Mouse (Mus musculus) adrenal gland, postnatal 10 days (tissue): ENCODE results near the gene Dnajb1. TPM values are rescaled to one million over a fixed set of nuclear protein-coding genes. Genes with fewer than 3 reads are reported as not detected.
A peak's percentile ranks its signal among the peaks of the same experiment; 100 is the strongest.
"Not testable (repeated sequence)": the region's sequence is repeated elsewhere in the genome, so short reads cannot be mapped to it uniquely, and the experiment has no call there.

Experiments
- DNase-seq: peaks from one replicate; pipeline ENCODE4 v3.0.0; 2021; ENCODE audit warnings: mixed read lengths
- long read RNA-seq, 2 experiments: library from polyadenylated mRNA; stranded (forward); transcript quantifications; one replicate each; pipeline ENCODE4 v2.0.0; 2021
- total RNA-seq, 2 experiments: library from RNA; stranded (reverse); gene quantifications; 2 replicates each; pipeline ENCODE4 v1.2.3; 2021

The Dnajb1 gene
- 10 to 100 TPM; 24.7 to 28.8 TPM for total RNA-seq
- long read RNA-seq, experiment 1, transcript Dnajb1-201 (3 exons, 2,996 nt) = major isoform, 65 of 76 reads
- long read RNA-seq, experiment 1, partial matches to known transcripts = 0 of 76 reads
- long read RNA-seq, experiment 1, other reads (novel, unspliced or antisense) = 11 of 76 reads
- long read RNA-seq, experiment 2, transcript Dnajb1-201 (3 exons, 2,996 nt) = major isoform, 41 of 46 reads
- long read RNA-seq, experiment 2, partial matches to known transcripts = 1 of 46 reads
- long read RNA-seq, experiment 2, other reads (novel, unspliced or antisense) = 4 of 46 reads

- peak; percentile 100 for DNase-seq
These were observed at the start of gene Dnajb1, which contains the start of gene Tecr for GRCm38 (mm10) chr8:83607661-83608397. Dnajb1 (plus strand) TSS chr8:83608193. Tecr (minus strand) TSS chr8:83607971.

- no peak for DNase-seq
These were observed 45.3 kb upstream of the Dnajb1 start for GRCm38 (mm10) chr8:83562669-83563068.

DNA sequence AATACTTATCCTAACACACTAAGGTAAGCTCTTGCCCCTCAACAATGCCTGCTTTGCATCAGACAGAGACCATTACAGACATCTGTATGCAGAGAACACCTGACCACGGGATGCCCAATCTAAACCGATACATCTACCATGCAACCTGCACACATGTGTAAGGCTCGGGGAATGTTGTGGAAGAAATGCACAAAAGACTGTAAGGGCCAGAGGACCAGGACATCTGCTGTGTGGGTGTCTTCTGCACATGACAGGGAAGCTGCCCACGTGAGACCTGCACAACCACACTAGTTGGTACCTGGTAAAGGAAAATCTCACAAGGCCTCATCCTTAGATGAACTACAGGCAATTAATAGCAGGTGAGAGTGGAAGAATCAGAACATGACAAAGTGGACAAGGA is 44.7 kb upstream of the Dnajb1 start:
- DNase-seq = no peak

DNA sequence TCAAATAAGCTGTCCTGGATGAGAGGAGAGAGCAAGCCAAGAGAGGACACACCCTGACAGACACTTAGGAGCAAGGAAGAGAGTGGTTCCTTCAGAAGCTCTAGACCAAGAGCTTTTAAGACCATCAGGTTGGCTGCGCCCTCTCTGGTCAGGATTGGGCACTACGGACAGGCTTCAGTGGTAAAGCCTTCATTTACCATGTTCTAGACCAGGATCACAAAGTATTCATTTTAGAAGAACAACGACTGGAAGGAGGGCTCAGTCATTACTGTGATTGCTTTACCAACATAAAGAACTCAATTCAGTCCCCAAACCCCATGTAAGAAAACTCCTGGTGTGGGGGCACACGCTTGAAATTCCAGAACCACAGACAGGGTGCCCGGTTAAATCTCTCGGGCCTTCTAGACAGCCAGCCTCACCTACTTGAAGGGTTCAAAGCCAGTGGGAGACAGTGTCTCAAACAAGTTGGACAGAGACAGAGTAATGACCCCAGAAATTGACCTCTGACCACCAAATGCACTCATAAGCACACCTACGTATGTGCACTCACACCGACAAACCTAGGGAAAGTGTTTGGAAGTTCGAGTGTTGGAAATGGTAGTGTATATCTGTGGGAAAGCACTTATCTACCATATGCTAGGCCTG is 42.1 kb upstream of the Dnajb1 start:
- peak; percentile 21 for DNase-seq

DNA sequence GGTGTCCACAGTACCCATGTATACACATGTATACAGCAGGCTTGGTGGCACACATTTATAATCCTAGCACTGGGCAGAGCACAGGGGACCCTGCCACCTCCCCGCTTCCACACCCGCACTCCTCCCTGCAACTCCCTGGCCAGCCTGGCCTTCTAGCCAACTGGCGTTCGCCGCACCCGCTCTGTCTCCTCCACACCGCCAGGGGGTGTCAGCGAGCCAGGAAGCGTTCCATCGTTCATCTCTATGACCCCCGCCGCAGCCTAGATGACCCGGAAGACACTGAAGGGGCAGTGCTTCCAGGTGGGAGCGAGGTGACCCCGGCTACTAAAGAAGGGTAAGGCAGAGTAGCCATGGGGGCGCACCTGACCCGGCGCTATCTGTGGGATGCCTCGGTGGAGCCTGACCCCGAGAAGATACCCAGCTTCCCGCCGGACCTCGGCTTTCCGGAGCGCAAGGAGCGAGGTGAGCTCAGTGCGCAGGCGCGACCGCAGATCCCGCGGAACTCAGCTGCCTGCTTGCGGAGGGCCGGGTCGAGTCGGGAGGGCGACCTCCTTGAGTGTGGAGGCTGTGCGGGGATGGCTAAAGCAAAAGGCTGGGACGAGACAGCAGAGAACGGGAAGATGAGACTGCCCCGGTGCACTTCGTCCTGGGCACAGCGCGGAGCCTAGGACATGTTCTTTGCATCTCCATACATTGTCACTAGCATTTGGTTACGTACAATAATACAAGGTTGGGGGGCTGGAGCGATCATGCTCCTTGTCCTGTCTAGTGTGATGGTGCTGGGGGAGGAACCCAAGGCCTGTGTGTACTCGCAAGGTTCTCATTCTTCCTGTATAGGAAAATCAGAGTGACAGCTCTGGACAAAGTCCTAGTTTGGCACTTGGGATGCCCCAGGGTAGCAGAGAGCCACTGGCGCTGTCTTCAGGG is 41.3 kb upstream of the Dnajb1 start, which contains the start of gene Ndufb7:
Ndufb7 (plus strand) TSS at position 203 of the 927 bp plus-strand sequence.
- DNase-seq = peak; percentile 98

GRCm38 (mm10) chr8:83567668-83568067 is 40.3 kb upstream of the Dnajb1 start:
- no peak for DNase-seq

DNA sequence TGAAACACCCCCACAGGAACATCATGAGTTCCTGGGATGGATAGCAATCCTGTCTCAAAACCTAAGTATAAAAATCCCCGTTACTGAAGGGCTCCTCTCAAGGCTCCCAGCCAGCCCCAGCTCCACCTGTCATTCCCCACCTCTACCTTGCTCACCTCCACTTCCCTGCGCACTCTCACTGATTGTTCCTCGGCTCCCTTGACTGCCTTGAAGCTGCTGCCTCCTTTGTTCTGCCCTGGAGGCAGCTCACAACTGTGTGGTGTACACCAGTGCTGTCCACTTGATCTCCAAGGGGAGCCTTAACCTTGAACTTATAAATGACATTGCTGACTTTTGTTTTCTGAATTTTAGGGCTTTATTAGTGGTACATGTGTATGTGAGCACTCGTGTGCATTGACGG is 39.9 kb upstream of the Dnajb1 start:
- no peak for DNase-seq

DNA sequence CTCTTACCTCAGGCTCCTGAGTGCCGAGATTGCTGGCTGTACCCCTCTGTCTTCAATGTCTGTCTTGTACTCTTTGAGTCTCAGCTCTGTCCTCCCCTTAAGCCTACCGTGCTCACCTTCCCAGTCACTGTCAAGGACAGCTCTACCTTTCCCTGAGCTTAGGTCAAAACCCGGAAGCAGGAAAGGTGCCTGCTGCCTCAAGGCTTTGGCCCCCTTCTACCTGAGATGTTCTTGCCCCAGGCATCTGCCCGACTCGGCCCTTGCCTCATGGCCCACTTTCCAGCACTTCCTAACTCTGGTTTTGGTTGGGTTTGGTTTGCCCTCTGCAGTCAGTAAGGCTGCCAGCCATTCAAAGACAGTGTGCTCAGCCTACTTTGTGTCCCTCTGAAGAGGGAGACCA is 39.2 kb upstream of the Dnajb1 start:
- DNase-seq = no peak

GRCm38 (mm10) chr8:83569165-83569564 is 38.8 kb upstream of the Dnajb1 start:
- no peak for DNase-seq

DNA sequence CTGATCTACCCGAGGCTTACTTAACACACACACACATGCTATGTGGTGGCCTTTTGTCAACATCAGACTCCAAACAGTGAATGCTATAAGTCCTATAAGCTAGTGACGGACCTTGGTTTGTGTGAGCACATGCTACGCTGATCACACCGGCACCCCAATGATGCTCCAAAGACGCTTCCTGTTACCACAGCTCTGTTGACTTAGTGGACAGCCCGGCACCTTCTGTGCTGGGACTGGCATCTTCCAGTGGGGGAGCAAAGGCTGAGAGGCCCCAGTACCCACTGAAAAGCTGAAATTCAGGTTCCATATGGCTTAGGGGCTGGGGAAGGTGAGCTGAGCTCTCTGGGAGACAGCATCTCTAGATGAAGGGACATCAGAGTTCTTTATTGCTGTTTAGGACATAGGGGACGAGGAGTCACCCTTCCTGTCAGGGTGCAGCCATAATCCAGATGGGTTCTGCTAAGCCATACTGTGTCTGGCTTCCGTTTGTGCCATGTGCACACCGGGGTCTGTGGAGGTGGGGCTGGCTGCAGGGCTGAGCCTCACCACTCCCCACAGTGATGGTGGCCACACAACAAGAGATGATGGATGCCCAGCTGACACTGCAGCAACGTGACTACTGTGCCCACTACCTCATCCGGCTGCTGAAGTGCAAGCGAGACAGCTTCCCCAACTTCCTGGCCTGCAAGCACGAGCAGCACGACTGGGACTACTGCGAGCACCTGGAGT is 37.6 kb upstream of the Dnajb1 start:
- DNase-seq = no peak

GRCm38 (mm10) chr8:83571001-83571340 is 37.0 kb upstream of the Dnajb1 start:
- not testable (repeated sequence) for DNase-seq

- no peak for DNase-seq
These were observed 36.2 kb upstream of the Dnajb1 start for GRCm38 (mm10) chr8:83571791-83572190.

- no peak for DNase-seq
These were observed 35.7 kb upstream of the Dnajb1 start for GRCm38 (mm10) chr8:83572246-83572812.

- DNase-seq = peak; percentile 51
These were observed 34.7 kb upstream of the Dnajb1 start for GRCm38 (mm10) chr8:83573140-83573875.

DNA sequence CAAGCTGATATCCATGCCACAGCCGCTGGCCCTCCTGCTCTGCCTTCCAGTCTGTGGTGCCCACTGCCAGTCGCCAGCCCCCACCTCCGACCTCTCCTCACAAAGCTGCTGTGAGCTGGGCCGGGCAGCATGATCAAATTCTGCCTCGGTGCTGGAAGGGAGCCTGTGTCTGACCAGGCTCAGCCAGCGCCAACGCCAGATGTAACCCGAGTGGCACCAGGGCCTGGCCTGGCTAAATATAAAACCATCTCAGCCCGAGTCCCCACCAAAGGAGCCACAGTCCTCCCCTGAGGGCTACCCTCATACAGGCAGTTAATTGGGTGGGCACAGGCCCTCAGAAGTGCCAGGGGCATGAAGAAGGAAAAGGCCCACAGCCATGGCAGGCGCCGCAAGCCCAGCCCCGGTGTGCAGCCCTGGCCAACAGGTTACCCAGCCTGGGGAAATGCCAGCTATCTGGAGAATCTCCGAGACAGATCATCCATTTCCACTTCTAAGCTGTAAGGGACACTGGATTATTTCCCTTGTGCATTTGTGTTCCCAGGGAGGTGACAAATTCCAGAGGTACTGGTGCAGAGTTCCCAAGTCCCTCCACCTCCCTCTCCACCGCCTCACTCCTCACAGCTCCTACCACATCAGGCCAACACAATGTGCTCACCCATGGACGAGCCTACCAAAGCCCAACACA is 33.2 kb upstream of the Dnajb1 start:
- DNase-seq = peak; percentile 19

DNA sequence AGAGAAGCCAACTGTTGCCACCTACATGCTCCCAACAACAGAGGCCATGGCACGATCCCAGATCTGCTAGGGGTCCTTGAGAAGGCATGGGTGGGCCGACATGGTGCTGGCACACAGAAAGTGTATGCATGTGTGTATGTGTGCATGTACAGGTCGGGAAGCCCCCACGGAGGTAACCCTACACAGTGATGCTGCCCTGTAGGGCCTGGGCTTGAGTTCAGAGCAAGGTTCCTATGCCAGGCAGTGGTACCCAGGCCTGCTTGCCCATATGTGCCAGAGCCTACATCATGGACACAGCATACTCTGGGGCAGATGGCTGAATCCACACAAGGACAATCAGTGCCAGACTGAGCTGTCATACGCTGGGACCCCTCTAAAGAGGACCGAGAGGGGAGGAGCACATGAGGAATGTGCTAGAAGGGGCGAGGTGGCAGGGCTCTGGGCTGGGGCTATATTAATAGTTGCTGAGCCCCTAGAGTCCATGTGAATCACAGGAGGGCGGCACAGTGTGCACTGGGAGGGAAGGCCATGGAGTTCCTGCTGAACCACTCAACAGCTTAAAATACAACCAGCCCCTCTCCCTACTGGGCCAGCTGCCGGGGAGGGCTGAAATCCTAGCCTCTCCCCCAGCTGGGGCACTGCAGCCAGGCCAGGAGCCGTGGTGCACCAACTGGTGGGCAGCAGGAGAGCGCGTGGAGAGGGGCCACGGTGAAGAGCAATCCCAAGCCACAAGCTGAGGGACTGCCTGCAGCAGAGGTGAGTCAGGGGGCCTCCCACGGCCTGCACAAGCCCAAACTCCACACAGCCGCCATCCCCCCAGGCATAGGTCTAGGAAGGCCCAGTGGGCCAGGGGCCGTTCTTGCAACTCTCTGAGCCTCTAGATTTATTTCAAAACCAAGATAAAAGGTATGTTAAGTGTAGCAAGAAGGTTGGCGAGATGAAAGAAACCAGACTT is 32.2 kb upstream of the Dnajb1 start:
- peak; percentile 24 for DNase-seq

DNA sequence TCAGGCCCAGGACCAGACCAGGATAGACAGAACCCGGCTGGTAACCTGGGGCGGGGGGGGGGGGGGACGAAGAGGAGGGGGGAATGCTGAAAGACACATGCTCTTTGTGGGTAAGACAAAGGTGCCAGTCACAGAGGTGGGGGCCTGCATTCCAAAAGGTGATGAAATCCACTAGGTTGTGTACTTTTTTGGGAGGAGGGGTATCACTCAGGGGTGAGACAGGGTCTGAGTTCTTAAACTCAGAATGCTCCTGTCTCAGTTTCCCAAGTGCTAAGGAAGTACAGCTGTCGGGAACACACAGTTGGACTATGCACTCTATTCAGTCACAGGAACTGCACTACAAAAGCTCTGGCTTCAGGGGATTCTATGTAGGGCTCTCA is 31.5 kb upstream of the Dnajb1 start:
- peak; percentile 1 for DNase-seq

GRCm38 (mm10) chr8:83576921-83577320 is 31.1 kb upstream of the Dnajb1 start:
- DNase-seq = peak; percentile 27
